Mouse (Mus musculus): ENCODE data around the gene Fabp3.

- TF ChIP-seq POLR2A (IDR thresholded peaks at IDR 0.05; ENCODE audit: borderline replicate concordance, control insufficient read depth, low read depth, low read length) (no peak), CTCF (IDR thresholded peaks at IDR 0.05; ENCODE audit: control insufficient read depth, insufficient read depth, low read length) (no peak)
Observed at GRCm38 (mm10) chr4:130286531-130286930, 21.9 kb upstream of the Fabp3 start.
